Mouse (Mus musculus): ENCODE measurements around the gene Fbxl17. TPM values are rescaled to one million over a fixed set of nuclear protein-coding genes. Genes with fewer than 3 reads are reported as not detected.
A peak's percentile ranks its signal among the peaks of the same experiment; 100 is the strongest.

The Fbxl17 gene
- polyA plus RNA-seq, 1 experiment from 2014 or later, result 11.1 TPM

- H3K9ac ChIP-seq, result no peak overlapping the region
- H3K36me3 ChIP-seq, result no peaks in the 10 kb centered on the region
- H3K4me3 ChIP-seq, result no peak overlapping the region
- 76% methylated on average over 5 of the region's 5 CpGs for WGBS
- H3K27ac ChIP-seq, result no peak overlapping the region
- H3K4me1 ChIP-seq (replicated peaks), result peaks cover 21% of the 10 kb centered on the region
- no peak for ATAC-seq (replicated peaks; ENCODE audit: insufficient number of reproducible peaks, insufficient read depth, low FRiP score, low read depth)
- H3K4me2 ChIP-seq, result no peak overlapping the region
- H3K27me3 ChIP-seq, result no peaks in the 10 kb centered on the region
- H3K9me3 ChIP-seq (replicated peaks), result no peaks in the 10 kb centered on the region
These were observed 99.2 kb downstream of the Fbxl17 start for GRCm38 (mm10) chr17:63400640-63401039.

GRCm38 (mm10) chr17:63399816-63400215, 100.0 kb downstream of the Fbxl17 start:
- no peaks in the 10 kb centered on the region for H3K27me3 ChIP-seq
- H3K9ac ChIP-seq, result no peak overlapping the region
- peaks cover 15% of the 10 kb centered on the region for H3K4me1 ChIP-seq (replicated peaks)
- ATAC-seq (replicated peaks; ENCODE audit: insufficient number of reproducible peaks, insufficient read depth, low FRiP score, low read depth), result no peak
- WGBS, result 93% methylated on average over 8 of the region's 8 CpGs
- H3K4me3 ChIP-seq, result no peak overlapping the region
- no peak overlapping the region for H3K27ac ChIP-seq
- H3K4me2 ChIP-seq, result no peak overlapping the region
- H3K9me3 ChIP-seq (replicated peaks), result no peaks in the 10 kb centered on the region
- H3K36me3 ChIP-seq, result no peaks in the 10 kb centered on the region

DNA sequence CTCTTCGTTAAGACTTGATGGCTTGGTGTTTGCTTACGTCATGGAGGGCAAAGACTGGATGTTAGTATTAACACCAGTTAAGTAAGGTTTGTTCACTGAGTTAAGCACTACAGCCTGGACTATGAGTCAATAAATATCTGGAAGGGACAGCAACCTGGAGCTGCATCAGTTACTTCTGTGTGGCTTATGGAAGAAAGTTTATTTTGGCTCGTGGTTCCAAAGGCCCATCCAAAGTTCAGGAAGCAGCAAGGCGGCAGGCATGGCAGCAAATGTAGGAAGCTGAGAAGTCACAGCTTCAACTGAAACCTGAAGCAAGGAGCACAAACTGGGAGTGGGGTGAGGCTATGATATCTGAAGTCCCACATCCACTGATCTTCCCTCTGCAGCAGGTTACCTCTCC, 108.3 kb downstream of the Fbxl17 start:
- Histone ChIP-seq H3K4me2 (no peak overlapping the region), H3K36me3 (no peaks in the 10 kb centered on the region), H3K9ac (no peak overlapping the region), H3K4me3 (no peak overlapping the region), H3K4me1 (replicated peaks) (no peaks in the 10 kb centered on the region; the same call in 1 of the 2 replicates), H3K9me3 (replicated peaks) (no peaks in the 10 kb centered on the region), H3K27me3 (no peaks in the 10 kb centered on the region), H3K27ac (no peak overlapping the region)
- WGBS, result 78% methylated on average over 4 of the region's 4 CpGs
- ATAC-seq (replicated peaks; ENCODE audit: insufficient number of reproducible peaks, insufficient read depth, low FRiP score, low read depth), result no peak

DNA sequence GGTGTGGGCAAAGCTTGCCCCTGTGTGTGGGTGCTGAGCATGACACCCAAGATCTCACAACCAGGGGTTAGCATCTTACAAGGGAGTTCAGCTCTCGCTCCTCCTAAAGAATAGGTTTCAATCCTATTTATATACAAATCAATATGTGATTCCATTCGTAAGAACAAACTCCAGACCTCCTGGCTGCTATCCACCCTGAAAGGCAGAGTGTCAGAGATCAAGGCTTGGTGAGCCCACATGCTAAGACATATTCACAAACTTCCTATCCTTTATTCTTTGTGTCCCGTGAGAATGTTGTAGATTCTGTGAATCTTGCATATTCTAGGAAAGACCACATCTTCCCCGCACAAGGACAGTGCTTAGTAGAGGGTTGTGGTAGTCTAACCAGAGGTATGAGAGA, 108.9 kb downstream of the Fbxl17 start:
- H3K27me3 ChIP-seq, result no peaks in the 10 kb centered on the region
- H3K4me2 ChIP-seq, result no peak overlapping the region
- WGBS, result 86% methylated on average over 4 of the region's 4 CpGs

GRCm38 (mm10) chr17:63370977-63371376, 128.8 kb downstream of the Fbxl17 start:
- Histone ChIP-seq H3K4me3 (no peak overlapping the region), H3K9me3 (replicated peaks) (no peaks in the 10 kb centered on the region), H3K9ac (no peak overlapping the region), H3K4me2 (no peak overlapping the region), H3K27ac (0 out of 2 replicates have a peak overlapping the region, but pooled peaks have one; percentile 33), H3K4me1 (replicated peaks) (peaks cover 15% of the 10 kb centered on the region), H3K27me3 (no peaks in the 10 kb centered on the region), H3K36me3 (no peaks in the 10 kb centered on the region)
- 71% methylated on average over 3 of the region's 3 CpGs for WGBS
- ATAC-seq (replicated peaks; ENCODE audit: insufficient number of reproducible peaks, insufficient read depth, low FRiP score, low read depth), result no peak

More for the DNA sequence above, 108.9 kb downstream of the Fbxl17 start:
- Histone ChIP-seq H3K27ac (no peak overlapping the region), H3K4me1 (replicated peaks) (no peaks in the 10 kb centered on the region; the same call in 1 of the 2 replicates), H3K9me3 (replicated peaks) (no peaks in the 10 kb centered on the region), H3K36me3 (no peaks in the 10 kb centered on the region), H3K4me3 (no peak overlapping the region), H3K9ac (no peak overlapping the region)
- no peak for ATAC-seq (replicated peaks; ENCODE audit: insufficient number of reproducible peaks, insufficient read depth, low FRiP score, low read depth)

GRCm38 (mm10) chr17:63369631-63370310, 130.0 kb downstream of the Fbxl17 start:
- H3K4me1 ChIP-seq (replicated peaks), result peaks cover 15% of the 10 kb centered on the region

DNA sequence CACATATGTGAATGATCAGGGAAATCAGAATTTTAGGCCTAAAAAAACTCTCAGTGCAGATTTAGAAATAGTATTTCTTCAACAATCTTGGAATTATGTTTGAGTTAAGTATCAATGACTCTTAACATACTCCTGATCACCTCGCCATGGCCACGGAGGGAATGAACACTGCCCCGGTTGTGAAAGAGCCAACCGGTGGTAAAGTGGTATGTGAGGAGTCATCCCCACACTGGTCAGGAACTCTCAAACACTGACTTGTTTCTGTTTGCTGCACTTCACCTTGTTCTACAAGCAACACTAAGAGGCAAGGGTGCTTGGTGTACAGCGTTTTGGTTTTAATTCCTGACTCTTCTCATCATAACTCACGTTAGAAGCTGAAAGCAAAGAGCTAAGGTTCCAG, 132.3 kb downstream of the Fbxl17 start:
- Histone ChIP-seq H3K4me1 (replicated peaks) (peaks cover 15% of the 10 kb centered on the region), H3K27me3 (no peaks in the 10 kb centered on the region), H3K4me2 (no peak overlapping the region), H3K9me3 (replicated peaks) (no peaks in the 10 kb centered on the region), H3K4me3 (no peak overlapping the region), H3K36me3 (no peaks in the 10 kb centered on the region), H3K27ac (no peak overlapping the region), H3K9ac (no peak overlapping the region)
- 83% methylated on average over 6 of the region's 6 CpGs for WGBS
- no peak for ATAC-seq (replicated peaks; ENCODE audit: insufficient number of reproducible peaks, insufficient read depth, low FRiP score, low read depth)

More at GRCm38 (mm10) chr17:63369631-63370310, 130.0 kb downstream of the Fbxl17 start:
- Histone ChIP-seq H3K9ac (no peak overlapping the region), H3K27ac (no peak overlapping the region), H3K4me3 (no peak overlapping the region), H3K9me3 (replicated peaks) (no peaks in the 10 kb centered on the region), H3K27me3 (no peaks in the 10 kb centered on the region), H3K36me3 (no peaks in the 10 kb centered on the region), H3K4me2 (no peak overlapping the region)
- ATAC-seq (replicated peaks; ENCODE audit: insufficient number of reproducible peaks, insufficient read depth, low FRiP score, low read depth), result no peak
- WGBS, result 68% methylated on average over 8 of the region's 8 CpGs

DNA sequence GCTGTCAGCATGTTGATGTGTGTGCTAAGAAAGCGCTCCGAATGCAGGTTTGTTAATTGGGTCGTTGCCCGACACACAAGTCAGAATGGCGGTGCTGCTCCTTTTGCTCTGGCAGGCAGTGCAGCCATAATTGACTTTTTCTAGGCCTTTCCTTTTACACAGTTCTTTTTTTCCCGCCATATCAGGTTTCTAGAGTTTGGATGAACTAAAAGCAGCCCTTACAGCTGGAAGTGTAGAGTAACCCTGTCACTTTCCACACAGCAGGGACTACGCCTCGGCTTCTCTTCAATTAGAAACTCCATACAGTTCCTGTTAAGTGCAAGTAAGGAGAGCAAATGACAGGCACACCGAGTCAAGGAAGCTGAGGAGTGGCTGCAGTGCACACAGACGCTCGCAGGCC, 133.8 kb downstream of the Fbxl17 start:
- no peak for ATAC-seq (replicated peaks; ENCODE audit: insufficient number of reproducible peaks, insufficient read depth, low FRiP score, low read depth)
- no peaks in the 10 kb centered on the region for H3K27me3 ChIP-seq
- no peak overlapping the region for H3K4me3 ChIP-seq
- no peak overlapping the region for H3K4me2 ChIP-seq
- H3K27ac ChIP-seq, result no peak overlapping the region
- peaks cover 15% of the 10 kb centered on the region for H3K4me1 ChIP-seq (replicated peaks)
- no peaks in the 10 kb centered on the region for H3K9me3 ChIP-seq (replicated peaks)
- WGBS, result 56% methylated on average over 11 of the region's 11 CpGs
- H3K36me3 ChIP-seq, result no peaks in the 10 kb centered on the region
- H3K9ac ChIP-seq, result no peak overlapping the region

- H3K27ac ChIP-seq, result no peak overlapping the region
- ATAC-seq (replicated peaks; ENCODE audit: insufficient number of reproducible peaks, insufficient read depth, low FRiP score, low read depth), result no peak; the same call in 1 of the 2 replicates
- no peak overlapping the region for H3K4me3 ChIP-seq
- H3K4me2 ChIP-seq, result no peak overlapping the region
- H3K9ac ChIP-seq, result no peak overlapping the region
- WGBS, result 89% methylated on average over 7 of the region's 7 CpGs
- H3K9me3 ChIP-seq (replicated peaks), result no peaks in the 10 kb centered on the region
- peaks cover 6% of the 10 kb centered on the region; the same call in 1 of the 2 replicates for H3K4me1 ChIP-seq (replicated peaks)
- H3K27me3 ChIP-seq, result no peaks in the 10 kb centered on the region
- no peaks in the 10 kb centered on the region for H3K36me3 ChIP-seq
These were observed 135.2 kb downstream of the Fbxl17 start for GRCm38 (mm10) chr17:63364605-63365004.

- Histone ChIP-seq H3K36me3 (no peaks in the 10 kb centered on the region), H3K4me2 (no peak overlapping the region), H3K27me3 (no peaks in the 10 kb centered on the region), H3K27ac (no peak overlapping the region), H3K4me1 (replicated peaks) (no peaks in the 10 kb centered on the region; the same call in 1 of the 2 replicates), H3K9ac (no peak overlapping the region), H3K9me3 (replicated peaks) (no peaks in the 10 kb centered on the region), H3K4me3 (no peak overlapping the region)
- 79% methylated on average over 3 of the region's 3 CpGs for WGBS
- ATAC-seq (replicated peaks; ENCODE audit: insufficient number of reproducible peaks, insufficient read depth, low FRiP score, low read depth), result no peak
These were observed 137.6 kb downstream of the Fbxl17 start for GRCm38 (mm10) chr17:63362196-63362595.

DNA sequence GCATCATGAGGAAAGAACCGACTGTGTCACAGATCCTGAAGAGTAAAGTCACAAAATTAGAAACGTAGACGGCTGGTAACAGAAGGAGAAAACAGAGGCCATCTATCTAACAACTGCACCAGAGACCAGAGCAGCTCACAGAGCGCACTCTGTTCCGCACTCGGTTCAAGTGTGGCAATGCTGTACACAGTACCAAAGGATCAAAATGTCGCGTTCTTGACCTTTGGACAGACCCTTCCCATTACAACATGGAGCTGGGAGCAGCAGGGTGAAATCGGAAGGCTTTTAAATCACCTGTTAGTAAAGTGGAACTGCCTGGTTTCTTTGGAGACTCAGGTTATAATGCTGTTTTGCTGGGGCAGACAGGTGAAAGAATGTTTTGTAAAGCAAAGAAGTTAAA, 138.1 kb downstream of the Fbxl17 start:
- no peak overlapping the region for H3K9ac ChIP-seq
- H3K27me3 ChIP-seq, result no peaks in the 10 kb centered on the region
- WGBS, result 91% methylated on average over 9 of the region's 9 CpGs
- no peaks in the 10 kb centered on the region for H3K36me3 ChIP-seq
- H3K4me2 ChIP-seq, result no peak overlapping the region
- no peak overlapping the region for H3K27ac ChIP-seq
- H3K4me3 ChIP-seq, result no peak overlapping the region
- no peaks in the 10 kb centered on the region; the same call in 1 of the 2 replicates for H3K4me1 ChIP-seq (replicated peaks)
- ATAC-seq (replicated peaks; ENCODE audit: insufficient number of reproducible peaks, insufficient read depth, low FRiP score, low read depth), result no peak
- no peaks in the 10 kb centered on the region for H3K9me3 ChIP-seq (replicated peaks)

DNA sequence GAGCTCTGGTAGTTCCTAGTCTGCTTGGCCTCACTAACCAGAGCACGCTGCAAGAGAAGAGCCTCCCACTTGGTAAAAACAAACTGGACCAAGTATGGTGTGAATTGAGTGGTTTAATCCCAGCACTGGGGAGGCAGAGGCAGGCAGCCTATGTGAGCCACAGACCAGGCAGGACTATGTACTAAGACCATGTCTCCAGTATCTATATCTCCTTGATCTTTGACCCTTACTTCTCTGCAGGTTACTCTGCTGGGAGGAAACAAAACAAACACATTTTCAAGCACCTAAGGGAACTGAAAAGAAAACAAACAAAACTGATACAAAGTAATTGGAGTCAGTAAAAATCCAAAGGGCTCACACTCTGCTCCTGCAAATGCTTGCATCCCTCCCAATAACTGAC, 141.0 kb downstream of the Fbxl17 start:
- WGBS, result 44% methylated on average over 1 of the region's 1 CpGs
- H3K27me3 ChIP-seq, result no peaks in the 10 kb centered on the region
- no peaks in the 10 kb centered on the region for H3K4me1 ChIP-seq (replicated peaks)
- no peaks in the 10 kb centered on the region for H3K9me3 ChIP-seq (replicated peaks)
- ATAC-seq (replicated peaks; ENCODE audit: insufficient number of reproducible peaks, insufficient read depth, low FRiP score, low read depth), result no peak
- H3K27ac ChIP-seq, result no peak overlapping the region
- no peak overlapping the region for H3K4me3 ChIP-seq
- no peak overlapping the region for H3K4me2 ChIP-seq
- no peaks in the 10 kb centered on the region for H3K36me3 ChIP-seq
- no peak overlapping the region for H3K9ac ChIP-seq
